Mouse (Mus musculus) heart, postnatal 14 days (tissue): ENCODE measurements around the gene Rdh11. TPM values are rescaled to one million over a fixed set of nuclear protein-coding genes. Genes with fewer than 3 reads are reported as not detected.

Experiments
- DNase-seq, 2 experiments: peaks; one replicate each; pipeline ENCODE4 v3.0.0; 2021 to 2022
- intact Hi-C: fragments of 180-260 bp; cut with DNase I; formaldehyde crosslinking; loops from one replicate; pipeline ENCODE4 v1.15.1; 2025
- total RNA-seq, 2 experiments: library from RNA; stranded (reverse); gene quantifications; 2 replicates each; pipeline ENCODE4 v1.2.3; 2021

Rdh11 gene
- total RNA-seq, 2 experiments from 2014 or later = 4.6 to 4.8 TPM

GRCm38 (mm10) chr12:79141384-79141783 lies 50.7 kb downstream of the Rdh11 start:
- intact Hi-C loops = no loop called here
- no peak for DNase-seq

DNA sequence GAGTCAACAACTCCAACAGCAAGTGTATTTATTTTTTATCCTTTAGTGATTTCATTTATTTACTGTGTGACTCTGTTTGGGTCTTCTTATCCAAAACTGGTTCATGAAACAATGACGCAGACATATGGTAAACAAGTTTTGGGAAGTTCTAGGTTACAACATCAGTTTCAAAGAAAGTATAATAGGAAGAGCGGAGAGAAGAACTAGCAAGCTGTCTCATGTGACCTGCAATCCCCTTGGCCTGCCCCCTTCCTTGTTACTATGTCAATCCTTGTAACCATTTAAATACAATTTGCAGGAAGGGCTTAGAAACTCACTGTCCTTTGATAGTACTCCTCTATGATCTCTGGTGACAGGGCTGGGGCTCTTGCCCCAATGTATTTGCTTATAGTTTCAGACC lies 51.3 kb downstream of the Rdh11 start:
- intact Hi-C loops = no loop called here
- no peak for DNase-seq

- no peak for DNase-seq
- intact Hi-C loops = no loop called here
These were observed 52.7 kb downstream of the Rdh11 start for GRCm38 (mm10) chr12:79139417-79139816.

DNA sequence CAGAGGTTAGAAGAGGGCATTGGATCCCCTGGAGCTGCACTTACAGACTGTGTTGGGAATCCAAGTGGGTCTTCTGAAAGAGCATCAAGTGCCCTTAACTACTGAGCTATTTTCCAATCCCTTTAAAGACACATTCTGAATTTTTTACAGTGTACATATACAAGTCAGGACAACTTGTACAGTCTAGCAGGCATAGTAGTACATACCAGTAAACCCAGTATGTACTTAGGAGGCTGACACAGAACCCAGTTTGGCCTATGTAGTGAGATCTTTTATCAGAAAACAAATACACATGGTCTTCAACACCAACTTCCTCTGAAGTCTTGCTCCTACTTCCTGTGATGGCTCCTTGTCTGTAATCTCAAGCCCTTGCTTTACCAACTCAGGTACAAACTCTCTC lies 53.1 kb downstream of the Rdh11 start:
- intact Hi-C loops = no loop called here

DNA sequence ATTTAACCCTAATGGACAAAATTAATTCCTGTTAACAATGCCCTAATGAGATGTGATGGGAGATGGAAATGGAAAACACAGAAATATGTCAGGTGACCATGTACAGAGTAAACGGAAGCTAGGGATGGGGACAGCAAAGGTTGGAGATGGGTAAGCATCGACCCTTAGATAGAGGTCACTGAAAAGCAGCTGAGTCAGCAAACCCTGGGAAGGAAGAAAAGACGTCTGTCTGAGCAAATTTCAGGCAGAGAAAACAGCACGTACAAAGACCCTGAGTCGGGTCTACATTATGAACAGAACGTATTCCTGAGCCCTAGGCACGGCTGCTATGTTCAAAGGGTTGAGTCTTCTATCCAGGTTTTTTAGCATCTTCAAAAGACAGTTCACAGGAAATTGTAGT lies 55.1 kb downstream of the Rdh11 start:
- no peak for DNase-seq
- intact Hi-C loops = no loop called here

More for the DNA sequence above, 53.1 kb downstream of the Rdh11 start:
- DNase-seq = no peak

DNA sequence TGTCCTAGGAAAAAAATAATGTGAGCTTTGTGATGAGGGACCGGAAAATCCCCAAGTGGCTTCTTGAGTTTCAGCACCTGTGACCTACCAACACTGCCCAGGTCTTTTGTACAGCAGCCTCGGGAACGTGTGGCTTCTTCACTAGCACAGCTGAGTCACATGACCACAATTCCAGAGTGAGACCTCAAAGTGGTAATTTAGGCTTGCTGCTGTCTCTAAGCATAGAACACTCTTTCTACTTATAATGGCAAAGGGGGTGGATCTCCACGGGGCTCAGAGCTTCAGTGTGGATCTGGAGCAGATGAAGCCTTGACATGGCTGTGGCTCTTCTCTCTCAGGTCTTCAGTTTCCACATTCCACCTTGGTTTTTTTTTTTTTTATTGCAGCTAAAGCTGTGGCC lies 57.0 kb downstream of the Rdh11 start:
- intact Hi-C loops = no loop called here

DNA sequence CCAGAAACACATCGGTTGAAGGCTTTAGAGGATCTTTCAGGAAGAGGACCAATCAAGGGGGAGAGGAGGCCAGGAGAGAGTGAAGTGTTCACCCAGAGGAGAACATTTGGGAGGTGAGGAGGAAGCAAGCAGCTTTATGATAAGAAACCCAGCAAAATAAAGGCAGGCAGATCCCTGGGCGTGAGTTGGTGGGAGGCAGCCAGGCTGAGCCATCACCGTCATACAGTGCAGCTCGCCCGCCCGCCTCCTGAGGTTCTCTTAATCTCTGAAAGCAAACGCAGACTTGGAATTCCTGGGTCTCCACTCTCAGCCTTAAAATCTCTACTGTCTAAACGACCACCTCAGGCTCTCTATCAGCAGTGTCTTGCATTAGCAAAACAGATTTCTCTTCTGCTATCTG lies 57.4 kb downstream of the Rdh11 start:
- intact Hi-C loops = no loop called here
- no peak for DNase-seq

More for the DNA sequence above, 57.0 kb downstream of the Rdh11 start:
- no peak for DNase-seq

GRCm38 (mm10) chr12:79131706-79132460 lies 60.2 kb downstream of the Rdh11 start:
- intact Hi-C loops = no loop called here
- no peak for DNase-seq

DNA sequence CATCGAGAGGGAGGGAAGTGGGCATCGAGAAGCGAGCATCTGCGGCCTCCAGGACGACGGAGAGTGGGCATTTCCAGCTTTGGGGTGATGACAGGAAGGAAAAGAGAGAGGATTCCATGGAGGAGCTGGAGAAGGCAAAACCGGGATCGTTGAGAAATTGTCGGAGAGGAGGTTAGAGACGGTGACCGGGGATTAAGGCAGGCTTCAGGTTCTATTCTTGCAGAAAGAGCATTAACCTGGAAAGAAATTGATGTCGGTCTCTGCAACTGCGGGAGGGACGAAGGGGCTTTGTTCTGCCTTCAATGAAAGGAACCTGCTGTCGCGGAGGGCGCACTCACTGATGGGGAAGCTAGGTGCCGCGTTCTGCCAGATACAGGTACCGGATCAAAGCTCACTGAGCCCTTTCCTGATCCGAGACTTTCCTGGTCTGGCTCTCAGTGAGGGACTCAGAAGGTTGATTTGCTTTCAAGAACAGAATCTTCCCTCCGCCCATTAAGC lies 60.9 kb downstream of the Rdh11 start:
- intact Hi-C loops = no loop called here
- no peak for DNase-seq

GRCm38 (mm10) chr12:79130299-79131177 lies 61.6 kb downstream of the Rdh11 start, which contains the start of gene Arg2:
Arg2 (plus strand) TSS chr12:79130777.
- intact Hi-C loops = no loop called here
- DNase-seq = peak; percentile 34 to 39

Other genes starting within 250 kb of the Rdh11 start
- gene Tmem229b, start 184.7 kb downstream of the Rdh11 start, total RNA-seq = 1 to 10 TPM; 3.9 to 4.0 TPM
- 1 to 10 TPM; 5.5 to 5.7 TPM for gene Plekhh1, start 163.1 kb downstream of the Rdh11 start, total RNA-seq
- gene Pigh, start 102.6 kb downstream of the Rdh11 start, total RNA-seq = 1 to 10 TPM; 3.5 to 3.8 TPM
- not detected for gene Arg2, start 61.5 kb downstream of the Rdh11 start, total RNA-seq
- gene Vti1b, start 19.6 kb downstream of the Rdh11 start, total RNA-seq = 10 to 100 TPM; 58.5 to 59.8 TPM
- gene Rdh12, start 16.6 kb upstream of the Rdh11 start, total RNA-seq = under 1 TPM; 0.26 to 0.29 TPM
- 10 to 100 TPM; 16.2 to 18.1 TPM for gene Zfyve26, start 104.0 kb upstream of the Rdh11 start, total RNA-seq
- under 1 TPM; 0.79 to 0.88 TPM for gene Rad51b, start 105.0 kb upstream of the Rdh11 start, total RNA-seq